Mouse (Mus musculus) ES-E14 (cell line): ENCODE results near the gene Smad3.

Experiments
- CHD2 ChIP-seq: IDR thresholded peaks from 2 replicates; pipeline ENCODE4 v1.6.1; 2014; ENCODE audit warnings: mild to moderate bottlenecking, low read depth, low read length, inconsistent platforms
- HCFC1 ChIP-seq: IDR thresholded peaks from 2 replicates; pipeline ENCODE4 v1.6.1; 2012; ENCODE audit warnings: low read length, inconsistent platforms, borderline replicate concordance; ENCODE audit not compliant: insufficient read depth
- MAFK ChIP-seq: IDR thresholded peaks from 2 replicates; pipeline ENCODE4 v1.6.1; 2014; ENCODE audit warnings: mild to moderate bottlenecking, low read depth, low read length, inconsistent platforms; ENCODE audit not compliant: insufficient read depth
- ZC3H11A ChIP-seq: IDR thresholded peaks from 2 replicates; pipeline ENCODE4 v1.6.1; 2012; ENCODE audit warnings: low read depth, mild to moderate bottlenecking, inconsistent platforms, low read length, borderline replicate concordance
- ZNF384 ChIP-seq: IDR thresholded peaks from 2 replicates; pipeline ENCODE4 v1.6.1; 2012; ENCODE audit warnings: low read depth, low read length, inconsistent platforms

DNA sequence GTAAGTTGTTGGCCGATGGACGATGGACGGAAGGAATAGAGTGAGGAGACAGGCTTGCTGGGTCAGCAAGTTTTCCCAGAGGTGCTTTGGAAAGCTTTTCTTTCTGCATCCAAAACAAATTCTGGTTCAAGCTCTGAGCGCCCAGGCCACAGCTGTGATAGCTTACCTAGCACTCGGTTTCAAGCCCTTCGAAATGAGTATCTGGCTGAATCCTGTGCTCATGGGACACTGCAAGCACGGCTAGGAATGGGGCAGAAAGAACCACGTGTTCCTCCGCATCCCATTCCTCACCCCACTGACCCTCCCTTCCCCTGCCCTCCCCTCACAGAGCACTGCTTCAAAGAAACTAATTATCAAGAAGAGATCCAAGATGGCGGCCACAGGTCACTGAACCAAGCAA is 28.8 kb downstream of the Smad3 start:
- TF ChIP-seq CHD2 (no peak), HCFC1 (no peak), MAFK (no peak), ZC3H11A (no peak), ZNF384 (no peak)
